Mouse (Mus musculus) midbrain, postnatal 0 days (tissue): ENCODE measurements around the gene Naa50. TPM values are rescaled to one million over a fixed set of nuclear protein-coding genes. Genes with fewer than 3 reads are reported as not detected.
A peak's percentile ranks its signal among the peaks of the same experiment; 100 is the strongest.

Source experiments
- ATAC-seq: fragments of 200-750 bp; cut with Nextera tagmentation; 2 replicates; pipeline ENCODE4 v1.8.0; 2017; ENCODE audit warnings: moderate number of reproducible peaks, mild to moderate bottlenecking, moderate TSS enrichment, moderate library complexity; ENCODE audit not compliant: low FRiP score
- DNase-seq: peaks from one replicate; pipeline ENCODE4 v3.0.0-alpha.2; 2015; ENCODE audit warnings: low spot score
- H3K27ac ChIP-seq: fragments of 300-500 bp; sonication (generic); 2 replicates; pipeline ENCODE4 v1.5.1; 2014; ENCODE audit warnings: low read depth, mild to moderate bottlenecking, low read length, mixed read lengths
- H3K27me3 ChIP-seq: fragments of 300-500 bp; sonication (generic); 2 replicates; pipeline ENCODE4 v1.6.1; 2014; ENCODE audit warnings: low read length, control low read depth, mixed read lengths; ENCODE audit not compliant: insufficient read depth
- H3K36me3 ChIP-seq: fragments of 300-500 bp; sonication (generic); 2 replicates; pipeline ENCODE4 v1.6.1; 2014; ENCODE audit warnings: low read length, control low read depth, mixed read lengths; ENCODE audit not compliant: insufficient read depth
- H3K4me1 ChIP-seq: fragments of 300-500 bp; sonication (generic); 2 replicates; pipeline ENCODE4 v1.6.1; 2014; ENCODE audit warnings: mild to moderate bottlenecking, control low read depth, antibody characterized with exemption, low read length, mixed read lengths; ENCODE audit not compliant: insufficient read depth
- H3K4me2 ChIP-seq: fragments of 300-500 bp; sonication (generic); 2 replicates; pipeline ENCODE4 v1.6.1; 2014; ENCODE audit warnings: low read depth, mild to moderate bottlenecking, low read length, mixed read lengths; ENCODE audit not compliant: poor library complexity, severe bottlenecking
- H3K4me3 ChIP-seq: fragments of 300-500 bp; sonication (generic); 2 replicates; pipeline ENCODE4 v1.5.1; 2014; ENCODE audit warnings: low read depth, mild to moderate bottlenecking, low read length, moderate library complexity
- H3K9ac ChIP-seq: fragments of 300-500 bp; sonication (generic); replicated peaks from 2 replicates; pipeline ENCODE4 v1.6.1; 2014; ENCODE audit warnings: mild to moderate bottlenecking, low read length, moderate library complexity, mixed read lengths; ENCODE audit not compliant: poor library complexity, severe bottlenecking
- H3K9me3 ChIP-seq: fragments of 300-500 bp; sonication (generic); 2 replicates; pipeline ENCODE4 v1.6.1; 2016; ENCODE audit warnings: low read length, control low read depth
- CTCF ChIP-seq: IDR thresholded peaks from 2 replicates; pipeline ENCODE4 v1.5.1; 2016; ENCODE audit warnings: antibody characterized with exemption, mild to moderate bottlenecking
- WGBS: fragments of 180-500 bp; shearing (Covaris S2); extraction: QIAGEN DNeasy Blood & Tissue Kit; methylation state at CpG from one replicate; pipeline ENCODE4 v1.1.7; 2014; 5-methylcytosine and 5-hydroxymethylcytosine counted together
- polyA plus RNA-seq: library from polyadenylated mRNA; unstranded; fragments of >200 nt; fragmentation: Nextera tagmentation; extraction: Ambion mirVana; gene quantifications from 2 replicates; pipeline ENCODE4 v1.2.1, GENCODE M21; 2015
- total RNA-seq: library from RNA; depleted of rRNA; stranded (reverse); fragments of >200 nt; gene quantifications from 2 replicates; pipeline ENCODE4 v1.2.3, GENCODE M21; 2014; rRNA removed

Naa50 gene
- 15.3 and 22.1 TPM in 2 replicates for total RNA-seq
- 44.7 and 50.4 TPM in 2 replicates for polyA plus RNA-seq

DNA sequence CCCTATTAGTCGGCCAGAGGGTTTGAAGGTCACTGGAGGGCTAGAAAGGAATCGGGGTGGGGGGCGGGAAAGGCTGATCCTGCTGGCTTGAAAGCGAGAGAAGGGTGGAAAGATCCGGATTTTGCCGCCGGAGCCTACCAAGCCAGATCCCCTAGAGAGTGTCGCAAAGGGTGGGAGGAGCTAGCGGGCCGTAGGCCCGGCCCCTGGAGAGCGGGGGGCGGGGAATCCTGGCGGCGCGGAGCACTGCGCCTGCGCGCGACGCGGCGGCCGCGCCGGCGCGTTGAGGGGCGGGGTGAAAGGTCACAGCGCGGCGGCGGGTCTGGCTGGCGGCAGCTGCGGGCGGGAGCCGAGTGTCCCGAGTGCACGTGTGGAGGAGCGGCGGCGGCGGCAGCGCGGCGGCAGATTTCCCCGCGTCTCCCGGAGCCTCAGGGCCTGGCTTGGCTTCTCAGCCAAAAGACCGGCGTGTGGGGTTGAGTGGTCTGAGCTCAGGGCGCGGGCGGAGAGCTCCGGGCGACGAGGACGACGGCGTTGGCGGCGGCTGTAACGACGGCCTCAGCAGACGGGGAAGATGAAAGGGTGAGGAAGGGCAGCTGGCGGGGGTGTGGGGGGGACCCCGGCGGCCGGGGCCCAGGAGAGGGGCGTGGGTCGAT is at the start of gene Naa50, which contains the start of gene Atp6v1a:
Gene Naa50 (plus strand): TSS at position 295 of the 650 bp plus-strand sequence.
Gene Atp6v1a (minus strand): TSS at position 170 of the 650 bp plus-strand sequence.
- TF ChIP-seq CTCF: no peak
- DNase-seq: peak; percentile 97
- H3K27me3 ChIP-seq: no peaks in the 10 kb centered on the region
- under 1% methylated on average over 63 of the region's 71 CpGs for WGBS
- H3K4me1 ChIP-seq: peaks cover 2% of the 10 kb centered on the region; the same call in 1 of the 2 replicates
- peak within 1 kb of the TSS; percentile 67 for H3K4me2 ChIP-seq
- H3K4me3 ChIP-seq: peak within 1 kb of the TSS; percentile 98
- peak within 1 kb of the TSS; percentile 90 for H3K9ac ChIP-seq
- ATAC-seq: peak; percentile 90
- no peaks in the 10 kb centered on the region for H3K9me3 ChIP-seq
- H3K27ac ChIP-seq: peak within 1 kb of the TSS; percentile 96
- no peaks in the 10 kb centered on the region for H3K36me3 ChIP-seq

DNA sequence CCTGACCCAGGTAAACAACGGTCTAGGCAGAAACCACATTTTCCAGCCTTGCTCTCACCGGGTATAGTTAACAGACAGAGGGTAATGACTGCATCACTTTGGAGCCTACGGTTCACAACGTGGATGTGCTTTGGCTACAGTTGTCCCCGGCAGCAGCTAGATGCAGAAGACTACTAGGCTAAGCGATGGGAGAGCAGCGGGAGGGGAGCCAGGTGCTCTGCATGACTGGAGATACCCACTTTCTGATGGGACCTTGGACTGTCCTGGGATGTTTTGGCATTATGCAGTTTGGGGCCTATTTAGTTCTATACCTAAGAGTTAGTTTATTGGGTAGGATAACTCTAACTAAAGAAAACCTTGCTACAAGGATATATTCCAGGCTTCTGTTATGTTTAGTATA is 40.3 kb upstream of the Naa50 start:
- Histone ChIP-seq H3K27ac (no peak overlapping the region), H3K36me3 (peaks cover 73% of the 10 kb centered on the region), H3K4me3 (no peak overlapping the region), H3K9me3 (no peaks in the 10 kb centered on the region), H3K4me2 (no peak overlapping the region), H3K4me1 (no peaks in the 10 kb centered on the region), H3K9ac (no peak overlapping the region), H3K27me3 (no peaks in the 10 kb centered on the region)
- ATAC-seq (no peak), DNase-seq (no peak)
- WGBS: 96% methylated on average over 7 of the region's 7 CpGs
- no peak for TF ChIP-seq CTCF

DNA sequence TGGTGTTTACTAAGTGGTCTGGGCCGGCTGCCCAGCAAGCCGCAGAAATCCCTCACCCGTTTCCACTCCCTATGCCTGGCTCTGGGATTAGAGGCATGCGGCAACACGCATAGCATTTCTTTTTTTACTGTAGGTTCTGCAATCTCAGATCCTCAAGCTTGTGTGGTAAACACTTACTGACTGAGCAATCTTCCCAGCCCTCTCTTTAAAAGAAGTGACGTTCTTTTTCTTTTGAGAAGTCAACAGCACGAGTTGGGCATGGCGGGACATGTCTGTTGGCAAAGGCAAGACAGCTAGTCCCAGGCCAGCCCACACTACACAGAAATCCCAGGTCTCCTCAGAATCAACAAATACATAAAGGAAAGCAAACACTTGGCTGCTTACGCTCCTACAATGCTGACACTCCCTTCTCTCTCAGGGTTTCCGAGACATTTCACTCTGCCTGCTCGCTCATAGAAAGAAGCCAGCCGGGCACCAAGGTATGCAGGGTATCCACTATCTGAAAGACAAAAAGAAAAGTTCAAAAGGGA is 38.4 kb upstream of the Naa50 start:
- Histone ChIP-seq H3K27me3 (no peaks in the 10 kb centered on the region), H3K9ac (no peak overlapping the region), H3K36me3 (peaks cover 61% of the 10 kb centered on the region), H3K4me2 (no peak overlapping the region), H3K4me3 (no peak overlapping the region), H3K27ac (no peak overlapping the region), H3K4me1 (no peaks in the 10 kb centered on the region), H3K9me3 (no peaks in the 10 kb centered on the region)
- DNase-seq (no peak), ATAC-seq (no peak)
- TF ChIP-seq CTCF: no peak
- WGBS: 93% methylated on average over 12 of the region's 12 CpGs

DNA sequence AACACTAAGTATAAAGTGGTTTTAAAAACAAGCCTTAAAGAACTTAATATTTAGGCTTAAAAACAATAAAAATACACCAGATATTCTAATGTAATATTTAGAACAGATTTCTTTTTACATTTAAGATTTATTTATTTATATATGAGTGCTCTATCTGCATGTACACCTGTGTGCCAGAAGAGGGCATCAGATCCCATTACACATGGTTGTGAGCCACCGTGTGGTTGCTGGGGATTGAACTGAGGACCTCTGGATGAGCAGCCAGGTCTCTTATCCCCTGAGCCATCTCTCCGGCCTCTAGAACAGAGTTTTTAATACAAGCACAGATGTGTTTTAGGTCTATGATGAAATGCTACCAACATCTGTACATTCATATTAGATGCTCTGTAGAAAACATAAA is 36.7 kb upstream of the Naa50 start:
- no peak overlapping the region for H3K27ac ChIP-seq
- no peaks in the 10 kb centered on the region for H3K4me1 ChIP-seq
- DNase-seq (no peak), ATAC-seq (no peak)
- no peaks in the 10 kb centered on the region for H3K27me3 ChIP-seq
- 90% methylated on average over 2 of the region's 2 CpGs for WGBS
- no peak overlapping the region for H3K9ac ChIP-seq
- no peak overlapping the region for H3K4me3 ChIP-seq
- H3K36me3 ChIP-seq: peaks cover 62% of the 10 kb centered on the region
- H3K4me2 ChIP-seq: no peak overlapping the region
- peak; percentile 51 for TF ChIP-seq CTCF
- no peaks in the 10 kb centered on the region for H3K9me3 ChIP-seq

DNA sequence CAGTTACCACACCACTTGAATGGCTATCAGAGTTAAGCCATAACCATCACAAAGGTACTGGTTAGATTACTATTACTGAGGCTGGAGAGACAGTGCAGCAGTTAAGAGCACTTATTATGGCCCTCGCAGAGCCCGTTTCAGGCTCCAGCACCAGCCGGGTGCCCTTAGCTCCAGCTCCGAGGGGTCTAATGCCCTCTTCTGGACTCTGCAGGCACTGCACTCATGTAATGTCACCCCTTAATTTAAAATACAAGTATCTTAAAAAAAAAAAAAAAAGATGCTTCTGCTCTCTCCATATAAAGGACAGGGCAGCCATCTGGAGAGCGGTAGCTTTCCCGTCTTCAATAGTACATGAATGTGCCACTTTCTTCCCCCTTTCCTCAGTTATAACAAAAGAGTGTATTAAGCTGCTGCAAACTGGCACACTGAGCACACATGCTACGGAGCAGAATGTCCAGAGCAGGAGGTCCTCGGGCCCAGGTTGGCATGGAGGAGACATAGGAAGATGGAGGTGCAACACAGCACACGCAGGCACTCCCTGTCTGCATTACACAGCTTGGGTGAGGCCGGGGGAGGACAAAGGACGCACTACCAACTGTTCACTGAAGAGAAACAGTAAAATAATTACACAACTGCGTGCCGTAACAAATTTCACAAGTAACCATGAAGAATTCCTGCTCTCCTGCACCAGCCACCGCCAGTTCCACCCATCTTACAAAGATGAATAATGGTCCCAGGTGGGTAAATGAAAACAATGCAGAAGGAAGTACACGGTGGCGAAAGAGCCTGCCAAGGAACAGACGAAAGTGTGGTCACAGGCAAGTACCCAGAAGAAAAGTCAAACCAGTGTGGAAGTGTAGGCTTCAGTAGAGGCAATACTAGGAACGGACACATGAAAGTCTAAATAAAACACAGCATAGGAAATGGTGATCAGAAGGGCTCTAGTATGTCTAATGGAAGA is 35.5 kb upstream of the Naa50 start:
- peaks cover 62% of the 10 kb centered on the region for H3K36me3 ChIP-seq
- H3K4me2 ChIP-seq: no peak overlapping the region
- H3K27me3 ChIP-seq: no peaks in the 10 kb centered on the region
- H3K27ac ChIP-seq: no peak overlapping the region
- no peaks in the 10 kb centered on the region for H3K4me1 ChIP-seq
- H3K4me3 ChIP-seq: no peak overlapping the region
- 94% methylated on average over 18 of the region's 18 CpGs for WGBS
- TF ChIP-seq CTCF: peak; percentile 32
- no peaks in the 10 kb centered on the region for H3K9me3 ChIP-seq
- no peak for ATAC-seq
- no peak overlapping the region for H3K9ac ChIP-seq
- no peak for DNase-seq
